Mouse (Mus musculus) lung, adult 10 weeks (tissue): ENCODE measurements around the gene Olfr622. TPM values are rescaled to one million over a fixed set of nuclear protein-coding genes. Genes with fewer than 3 reads are reported as not detected.

Source experiments
- polyA plus RNA-seq: library from polyadenylated mRNA; stranded (reverse); fragments of 350-450 nt; fragmentation: Illumina TruSeq; extraction: RNeasy Lipid Tissue Mini Kit (QIAGEN cat#74804); gene quantifications from one replicate; pipeline ENCODE4 v1.2.3, GENCODE M21; 2014; ENCODE audit warnings: low read depth, low replicate concordance; ENCODE audit not compliant: insufficient read depth

Gene Olfr622
- not detected for polyA plus RNA-seq

DNA sequence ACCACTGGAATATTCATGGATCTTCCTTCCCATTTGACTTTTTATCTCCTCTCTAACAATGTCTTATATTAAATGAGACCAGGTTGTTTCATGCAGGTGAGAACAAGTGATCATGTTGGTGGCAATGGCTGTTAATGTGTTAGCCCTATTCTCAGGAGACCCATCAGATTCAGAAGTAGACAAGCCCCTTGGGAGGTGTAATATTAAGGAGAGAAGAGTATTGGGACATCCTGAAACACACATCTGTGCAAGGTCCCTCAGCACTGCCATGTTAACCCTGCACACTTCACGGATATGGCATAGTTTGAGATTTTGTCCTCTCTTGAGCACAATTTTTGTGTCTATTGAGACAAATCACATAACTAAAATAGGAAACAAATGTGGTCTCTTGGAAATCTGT is at the start of gene Olfr622:
TSS of gene Olfr622 (minus strand) at position 101 of the 400 bp plus-strand sequence.

DNA sequence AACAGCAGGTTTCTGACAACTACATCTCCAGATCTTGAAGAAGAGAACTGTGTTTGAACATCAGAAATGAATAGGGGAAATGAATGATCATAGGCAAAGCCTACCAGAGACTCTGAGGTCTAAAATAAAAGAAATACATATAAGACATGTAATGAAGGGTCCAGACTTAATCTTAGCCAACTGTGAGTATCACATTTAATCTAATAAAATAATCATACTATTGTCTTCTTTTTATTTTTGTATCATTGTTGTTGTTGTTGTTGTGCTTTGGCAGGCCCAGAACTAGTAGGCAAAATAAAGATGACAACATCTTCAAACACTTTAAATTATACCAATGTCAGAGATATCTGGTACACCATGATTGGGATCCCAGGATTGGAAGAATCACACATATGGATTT is 39.9 kb upstream of the Olfr622 start, which contains the start of gene Olfr625-ps1:
TSS of gene Olfr625-ps1 (plus strand) at position 301 of the 400 bp plus-strand sequence.

GRCm38 (mm10) chr7:103671091-103671490 is 28.6 kb upstream of the Olfr622 start, which contains the start of gene Olfr624:
Gene Olfr624, minus strand, starts transcription at chr7:103671191.

GRCm38 (mm10) chr7:103663598-103663997 is 21.1 kb upstream of the Olfr622 start, which contains the start of gene Olfr623:
Gene Olfr623, minus strand, starts transcription at chr7:103663698.

GRCm38 (mm10) chr7:103612434-103612833 is 30.1 kb downstream of the Olfr622 start, which contains the start of gene Olfr620:
Gene Olfr620, minus strand, starts transcription at chr7:103612534.

GRCm38 (mm10) chr7:103600275-103600674 is 42.2 kb downstream of the Olfr622 start, which contains the start of gene Olfr619:
Gene Olfr619, plus strand, starts transcription at chr7:103600575.

DNA sequence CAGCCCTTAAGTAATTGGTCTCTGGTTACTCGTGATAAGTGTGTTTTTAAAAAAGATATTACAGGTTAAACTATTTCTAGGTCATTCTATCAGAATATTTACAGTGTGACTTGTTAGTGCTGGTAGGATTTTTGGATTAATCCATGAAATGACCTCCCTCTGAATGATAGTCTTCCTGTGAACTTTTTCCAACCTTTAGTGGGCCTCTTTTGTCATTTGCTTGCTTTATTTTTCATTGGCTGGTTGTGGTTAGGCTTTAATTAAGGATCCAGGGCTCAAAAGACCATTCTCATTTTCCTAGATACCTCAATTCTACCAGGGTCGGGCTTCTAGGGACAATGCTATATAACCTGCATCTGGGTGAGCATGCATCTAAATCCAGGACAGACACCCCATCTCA is 52.7 kb downstream of the Olfr622 start, which contains the start of gene Olfr618:
TSS of gene Olfr618 (plus strand) at position 301 of the 400 bp plus-strand sequence.

Other genes starting within 250 kb of the Olfr622 start
- gene Usp17lc, start 227.6 kb downstream of the Olfr622 start, polyA plus RNA-seq = not detected
- not detected for gene Olfr605, start 197.3 kb downstream of the Olfr622 start, polyA plus RNA-seq
- not detected for gene Olfr606, start 193.7 kb downstream of the Olfr622 start, polyA plus RNA-seq
- gene Olfr607, start 178.6 kb downstream of the Olfr622 start, polyA plus RNA-seq = not detected
- gene Olfr608, start 172.8 kb downstream of the Olfr622 start, polyA plus RNA-seq = not detected
- not detected for gene Olfr609, start 144.6 kb downstream of the Olfr622 start, polyA plus RNA-seq
- not detected for gene Olfr610, start 130.6 kb downstream of the Olfr622 start, polyA plus RNA-seq
- not detected for gene Olfr611, start 121.9 kb downstream of the Olfr622 start, polyA plus RNA-seq
- gene Olfr612, start 100.0 kb downstream of the Olfr622 start, polyA plus RNA-seq = not detected
- gene Olfr613, start 94.6 kb downstream of the Olfr622 start, polyA plus RNA-seq = not detected
- not detected for gene Olfr615, start 86.6 kb downstream of the Olfr622 start, polyA plus RNA-seq
- gene Olfr616, start 73.6 kb downstream of the Olfr622 start, polyA plus RNA-seq = not detected
- not detected for gene Olfr617, start 69.6 kb downstream of the Olfr622 start, polyA plus RNA-seq
- not detected for gene Olfr618, start 52.6 kb downstream of the Olfr622 start, polyA plus RNA-seq
- gene Olfr619, start 42.1 kb downstream of the Olfr622 start, polyA plus RNA-seq = not detected
- gene Olfr620, start 30.2 kb downstream of the Olfr622 start, polyA plus RNA-seq = not detected
- gene Olfr623, start 21.0 kb upstream of the Olfr622 start, polyA plus RNA-seq = not detected
- 0.04 TPM for gene Olfr624, start 28.5 kb upstream of the Olfr622 start, polyA plus RNA-seq
- gene Olfr625-ps1, start 40.0 kb upstream of the Olfr622 start, polyA plus RNA-seq = not detected
- not detected for gene Olfr243, start 72.0 kb upstream of the Olfr622 start, polyA plus RNA-seq
- gene Olfr628, start 87.7 kb upstream of the Olfr622 start, polyA plus RNA-seq = not detected
- gene Olfr629, start 102.2 kb upstream of the Olfr622 start, polyA plus RNA-seq = not detected
- gene Olfr630, start 114.6 kb upstream of the Olfr622 start, polyA plus RNA-seq = not detected
- gene Olfr69, start 128.9 kb upstream of the Olfr622 start, polyA plus RNA-seq = not detected
- gene Olfr68, start 137.0 kb upstream of the Olfr622 start, polyA plus RNA-seq = not detected
- not detected for gene Olfr67, start 149.1 kb upstream of the Olfr622 start, polyA plus RNA-seq
- gene Hbb-bt, start 171.3 kb upstream of the Olfr622 start, polyA plus RNA-seq = 3,244 TPM
- gene Hbb-bs, start 185.4 kb upstream of the Olfr622 start, polyA plus RNA-seq = 22,942 TPM
- not detected for gene Hbb-bh2, start 197.8 kb upstream of the Olfr622 start, polyA plus RNA-seq
- not detected for gene Hbb-bh1, start 200.5 kb upstream of the Olfr622 start, polyA plus RNA-seq
- not detected for gene Hbb-y, start 210.5 kb upstream of the Olfr622 start, polyA plus RNA-seq
- gene Olfr66, start 243.6 kb upstream of the Olfr622 start, polyA plus RNA-seq = not detected